Mouse (Mus musculus) ES-Bruce4 (cell line): ENCODE results near the gene Scn2a.

Source experiments
- CTCF ChIP-seq: IDR thresholded peaks from one replicate; pipeline ENCODE4 v1.8.1; 2011; ENCODE audit warnings: low read depth, low read length
- EP300 ChIP-seq: IDR thresholded peaks from 2 replicates; pipeline ENCODE4 v1.6.1; 2011; ENCODE audit warnings: low read depth, low read length; ENCODE audit not compliant: insufficient read depth

GRCm38 (mm10) chr2:65782442-65782841 is 161.9 kb downstream of the Scn2a start:
- no peak for TF ChIP-seq EP300
- no peak for TF ChIP-seq CTCF
